Mouse (Mus musculus): ENCODE results near the gene Mdfic. TPM values are rescaled to one million over a fixed set of nuclear protein-coding genes. Genes with fewer than 3 reads are reported as not detected.

Gene Mdfic
- polyA plus RNA-seq, 1 experiment from 2014 or later = 1.9 TPM

DNA sequence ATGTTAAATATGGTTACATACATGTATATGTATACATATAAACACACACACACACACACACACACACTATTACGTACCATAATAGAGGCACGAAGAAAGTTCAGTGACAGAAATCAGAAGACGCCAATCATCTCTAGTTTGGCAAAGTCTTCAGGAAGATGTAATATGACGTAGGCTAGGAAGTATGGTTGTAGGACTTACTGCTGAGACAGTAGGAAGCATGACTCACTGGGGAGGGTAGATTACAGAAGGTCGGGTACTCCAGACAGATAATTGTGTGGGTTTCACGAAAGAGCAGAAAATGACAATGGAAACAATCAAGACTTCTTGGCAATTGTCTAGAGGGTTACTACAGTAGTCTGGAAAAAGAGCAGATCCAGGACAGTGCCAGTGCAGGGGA, 6.0 kb downstream of the Mdfic start:
- Histone ChIP-seq H3K36me3 (no peaks in the 10 kb centered on the region), H3K27ac (no peak overlapping the region), H3K9ac (no peak overlapping the region), H3K27me3 (peaks cover 2% of the 10 kb centered on the region), H3K4me3 (no peak overlapping the region), H3K4me2 (no peak overlapping the region), H3K9me3 (no peaks in the 10 kb centered on the region), H3K4me1 (replicated peaks) (peaks cover 4% of the 10 kb centered on the region)
- ATAC-seq (ENCODE audit: low FRiP score) = no peak
- WGBS = 88% methylated on average over 6 of the region's 6 CpGs

DNA sequence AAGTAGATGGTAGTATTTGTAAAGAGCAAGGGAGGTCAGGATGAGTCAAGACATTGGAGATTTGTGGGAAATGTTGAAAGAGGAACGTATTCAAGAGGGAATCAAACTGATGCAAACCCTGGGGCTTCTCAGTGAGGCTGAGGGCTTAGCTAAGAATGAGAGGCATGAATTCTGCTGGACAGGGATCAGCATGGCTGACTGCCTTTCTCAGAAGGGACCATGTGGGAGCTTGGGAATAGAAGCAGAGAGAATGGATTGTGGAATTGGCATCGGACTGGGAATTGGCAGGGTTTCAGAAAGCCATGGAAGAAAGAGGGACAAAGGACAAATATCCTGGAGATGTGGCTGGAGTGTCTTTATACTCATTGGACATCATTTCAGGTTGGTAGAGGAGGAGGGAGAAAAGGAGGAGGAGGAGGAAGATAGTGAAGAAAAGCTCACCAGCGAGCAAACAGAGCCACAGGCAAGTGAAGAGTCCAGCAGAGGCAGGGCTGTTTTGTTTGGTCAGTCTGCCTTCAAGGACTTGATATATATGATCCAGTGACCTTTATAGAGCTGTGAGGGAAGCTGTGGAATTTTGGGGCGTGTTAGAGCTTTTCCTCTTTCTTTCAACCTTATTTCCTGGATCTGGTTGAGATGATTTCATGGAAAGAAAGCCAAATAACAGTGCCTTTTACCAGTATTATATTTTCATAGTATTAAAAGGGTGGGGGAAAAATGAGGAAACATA, 7.4 kb downstream of the Mdfic start:
- WGBS = 79% methylated on average over 4 of the region's 4 CpGs
- ATAC-seq (ENCODE audit: low FRiP score) = no peak
- Histone ChIP-seq H3K4me2 (no peak overlapping the region), H3K9me3 (no peaks in the 10 kb centered on the region), H3K4me3 (no peak overlapping the region), H3K27me3 (no peaks in the 10 kb centered on the region), H3K27ac (no peak overlapping the region), H3K36me3 (no peaks in the 10 kb centered on the region), H3K4me1 (replicated peaks) (0 out of 2 replicates have a peak, but pooled peaks cover 2% of the 10 kb centered on the region), H3K9ac (no peak overlapping the region)

DNA sequence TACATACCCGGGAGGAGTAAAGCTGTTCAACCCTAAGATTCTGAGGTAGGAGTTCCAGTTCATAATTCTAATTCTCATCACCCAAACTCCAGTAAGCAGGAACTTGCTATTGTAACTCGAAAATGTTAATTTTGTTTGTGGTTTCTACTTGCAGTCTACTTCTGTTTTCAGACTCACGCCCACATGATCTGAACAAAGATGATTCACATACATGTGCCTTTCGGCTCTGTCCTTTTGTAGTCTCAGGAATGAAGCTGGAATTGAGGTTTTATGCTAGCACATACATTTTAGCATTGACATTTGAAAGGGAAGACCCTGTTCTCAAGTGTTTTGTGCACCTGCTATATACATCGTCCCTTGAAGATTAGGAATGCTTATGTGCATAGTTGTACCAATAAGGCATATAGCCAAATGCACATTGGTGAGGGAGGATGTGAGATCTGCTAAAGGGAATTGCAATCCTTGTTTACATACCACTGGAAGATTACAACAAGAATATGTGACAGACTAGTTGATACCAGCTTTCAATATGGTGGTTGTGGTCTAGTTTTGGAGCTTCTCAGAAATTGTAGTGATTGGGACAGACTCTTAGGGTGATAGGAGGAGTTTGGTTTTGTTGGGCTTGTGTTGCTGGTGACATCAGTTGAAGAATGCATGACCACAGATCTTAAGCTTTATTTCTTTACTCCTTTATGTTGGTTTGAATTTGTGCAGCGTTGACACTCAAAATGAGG, 8.6 kb downstream of the Mdfic start:
- no peak for ATAC-seq (ENCODE audit: low FRiP score)

DNA sequence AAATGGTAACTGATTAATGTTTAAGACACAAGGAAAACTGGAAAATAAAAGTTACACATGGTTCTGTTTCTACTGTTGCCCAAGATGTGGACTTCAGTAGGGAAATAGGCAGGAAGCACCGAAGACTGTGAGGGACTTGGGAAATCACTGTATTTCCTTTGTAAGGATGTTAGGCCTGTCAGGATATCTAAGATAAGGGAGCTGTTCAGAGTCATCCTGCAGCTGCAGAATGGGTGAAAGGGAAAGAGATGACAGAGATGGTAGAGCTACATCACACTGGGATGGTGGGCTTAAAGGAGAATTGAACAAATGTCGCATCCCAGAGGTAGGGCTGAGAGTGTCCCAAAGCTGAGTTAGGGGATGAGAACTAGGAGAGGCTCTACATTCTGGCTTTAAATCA, 9.8 kb downstream of the Mdfic start:
- H3K36me3 ChIP-seq = no peaks in the 10 kb centered on the region
- H3K27me3 ChIP-seq = no peaks in the 10 kb centered on the region
- no peak overlapping the region for H3K9ac ChIP-seq
- no peak overlapping the region for H3K4me3 ChIP-seq
- WGBS = 87% methylated on average over 2 of the region's 2 CpGs
- no peak overlapping the region for H3K4me2 ChIP-seq
- no peaks in the 10 kb centered on the region for H3K9me3 ChIP-seq
- H3K4me1 ChIP-seq (replicated peaks) = no peaks in the 10 kb centered on the region
- no peak for ATAC-seq (ENCODE audit: low FRiP score)
- H3K27ac ChIP-seq = no peak overlapping the region

More for the DNA sequence above, 8.6 kb downstream of the Mdfic start:
- 93% methylated on average over 6 of the region's 6 CpGs for WGBS
- Histone ChIP-seq H3K4me1 (replicated peaks) (0 out of 2 replicates have a peak, but pooled peaks cover 2% of the 10 kb centered on the region), H3K36me3 (no peaks in the 10 kb centered on the region), H3K4me3 (no peak overlapping the region), H3K9me3 (no peaks in the 10 kb centered on the region), H3K9ac (no peak overlapping the region), H3K4me2 (no peak overlapping the region), H3K27ac (no peak overlapping the region), H3K27me3 (no peaks in the 10 kb centered on the region)

DNA sequence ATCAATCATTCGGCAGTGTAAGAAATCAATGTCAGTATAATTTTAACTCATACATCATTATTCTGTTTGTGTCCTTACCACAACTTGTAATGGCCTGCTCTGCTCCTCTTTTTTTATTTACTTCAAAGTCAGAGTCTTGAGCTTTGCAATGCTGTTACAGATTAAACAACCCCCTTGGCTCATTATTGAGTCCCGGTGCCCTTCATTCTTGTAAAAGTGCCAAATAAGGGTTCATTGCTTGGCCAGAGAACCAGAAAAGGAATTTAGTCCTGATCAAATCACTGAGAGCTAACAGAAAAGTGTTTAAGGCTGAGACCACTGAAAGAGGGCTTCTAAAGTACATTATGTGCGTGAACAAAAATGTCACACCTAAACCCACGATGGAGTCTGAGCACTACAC, 10.2 kb downstream of the Mdfic start:
- WGBS = 78% methylated on average over 4 of the region's 4 CpGs
- H3K9ac ChIP-seq = no peak overlapping the region
- no peak overlapping the region for H3K4me3 ChIP-seq
- H3K36me3 ChIP-seq = no peaks in the 10 kb centered on the region
- no peak overlapping the region for H3K4me2 ChIP-seq
- ATAC-seq (ENCODE audit: low FRiP score) = no peak
- H3K27ac ChIP-seq = no peak overlapping the region
- no peaks in the 10 kb centered on the region for H3K27me3 ChIP-seq
- no peaks in the 10 kb centered on the region for H3K9me3 ChIP-seq
- no peaks in the 10 kb centered on the region for H3K4me1 ChIP-seq (replicated peaks)

DNA sequence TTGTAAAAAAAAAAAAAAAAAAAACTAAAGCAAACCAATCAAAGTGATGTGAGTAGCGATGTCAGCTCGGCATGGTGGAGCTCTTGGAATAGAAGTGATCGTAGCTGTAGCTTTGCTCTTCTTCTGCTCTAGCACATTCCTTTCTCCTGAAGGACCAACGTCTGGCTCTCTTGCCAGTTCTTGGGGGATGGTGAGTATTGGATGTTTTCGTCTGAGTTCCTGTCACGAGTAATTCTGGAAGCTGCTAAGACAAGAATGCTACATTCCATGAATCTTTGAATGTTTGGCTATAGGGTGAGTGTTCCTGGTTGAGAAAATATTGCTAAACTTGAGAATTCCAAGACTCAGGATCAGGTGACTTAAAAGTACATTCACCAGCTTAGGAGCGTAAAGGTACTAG, 11.0 kb downstream of the Mdfic start:
- WGBS = 80% methylated on average over 7 of the region's 7 CpGs
- Histone ChIP-seq H3K36me3 (no peaks in the 10 kb centered on the region), H3K4me2 (no peak overlapping the region), H3K4me1 (replicated peaks) (no peaks in the 10 kb centered on the region), H3K9ac (no peak overlapping the region), H3K4me3 (no peak overlapping the region), H3K27ac (no peak overlapping the region), H3K27me3 (no peaks in the 10 kb centered on the region), H3K9me3 (no peaks in the 10 kb centered on the region)
- no peak for ATAC-seq (ENCODE audit: low FRiP score)

DNA sequence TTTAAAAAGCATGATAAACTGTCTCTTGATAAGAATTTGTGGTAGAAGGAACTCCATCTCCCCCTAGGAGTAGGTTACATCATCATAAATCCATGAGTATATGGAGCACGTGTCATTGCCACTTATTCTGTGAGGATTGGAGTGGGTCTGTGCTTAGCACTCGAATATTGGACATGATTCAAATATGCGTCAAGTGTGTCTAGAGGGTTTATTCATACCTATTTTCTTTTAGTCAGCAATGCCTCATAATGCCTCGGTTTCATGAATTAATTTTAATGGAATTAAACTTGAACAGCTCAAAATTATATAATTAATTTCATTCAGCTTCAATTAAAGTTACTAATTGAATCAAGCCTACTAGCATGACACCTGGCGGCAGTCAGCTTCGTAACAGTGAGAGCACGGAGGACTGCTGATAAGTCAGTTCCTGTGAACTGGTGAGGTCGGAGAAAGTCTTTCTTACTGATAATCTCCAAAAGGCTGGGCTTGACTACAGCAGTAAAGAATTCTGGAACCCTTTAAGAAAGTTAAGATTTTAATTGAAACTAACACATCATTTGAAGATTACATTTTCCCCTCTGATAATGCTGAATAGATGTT, 17.0 kb downstream of the Mdfic start:
- ATAC-seq (ENCODE audit: low FRiP score) = no peak
- Histone ChIP-seq H3K9ac (no peak overlapping the region), H3K4me2 (no peak overlapping the region), H3K27ac (no peak overlapping the region), H3K4me1 (replicated peaks) (no peaks in the 10 kb centered on the region), H3K4me3 (no peak overlapping the region), H3K36me3 (no peaks in the 10 kb centered on the region), H3K9me3 (no peaks in the 10 kb centered on the region), H3K27me3 (no peaks in the 10 kb centered on the region)
- 84% methylated on average over 8 of the region's 8 CpGs for WGBS

DNA sequence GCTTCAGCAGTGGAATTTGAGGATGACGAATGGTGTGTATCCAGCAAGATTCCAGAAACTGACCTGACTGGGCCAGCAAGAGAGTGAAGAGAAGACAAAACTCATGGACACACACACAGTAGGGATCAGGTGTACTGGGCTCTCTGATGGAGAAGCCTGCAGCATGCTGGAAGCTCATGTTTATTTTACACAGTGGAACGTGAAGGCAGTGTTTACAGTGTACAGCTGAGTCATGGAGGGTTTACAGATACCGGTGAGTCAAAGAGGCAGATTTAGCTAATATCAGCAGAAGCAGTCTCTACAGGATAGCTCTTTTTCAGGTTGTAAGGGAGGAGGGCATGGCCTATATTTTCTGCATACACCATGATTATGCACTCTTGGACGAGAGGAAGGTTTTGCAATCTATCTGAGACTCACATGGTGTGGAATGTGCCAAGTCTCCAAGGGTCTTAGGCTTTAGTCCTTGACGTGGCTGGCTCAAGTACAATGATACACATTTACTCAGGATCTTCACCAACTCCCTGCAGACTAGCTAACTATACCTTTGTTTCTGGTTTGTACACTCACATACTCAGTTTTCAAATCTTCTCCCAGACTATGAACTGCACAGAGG, 18.0 kb downstream of the Mdfic start:
- no peak overlapping the region for H3K27ac ChIP-seq
- no peak overlapping the region for H3K4me3 ChIP-seq
- no peak for ATAC-seq (ENCODE audit: low FRiP score)
- H3K9ac ChIP-seq = no peak overlapping the region
- no peaks in the 10 kb centered on the region for H3K4me1 ChIP-seq (replicated peaks)
- H3K4me2 ChIP-seq = no peak overlapping the region
- WGBS = 81% methylated on average over 5 of the region's 5 CpGs
- H3K36me3 ChIP-seq = no peaks in the 10 kb centered on the region
- no peaks in the 10 kb centered on the region for H3K27me3 ChIP-seq
- H3K9me3 ChIP-seq = no peaks in the 10 kb centered on the region

DNA sequence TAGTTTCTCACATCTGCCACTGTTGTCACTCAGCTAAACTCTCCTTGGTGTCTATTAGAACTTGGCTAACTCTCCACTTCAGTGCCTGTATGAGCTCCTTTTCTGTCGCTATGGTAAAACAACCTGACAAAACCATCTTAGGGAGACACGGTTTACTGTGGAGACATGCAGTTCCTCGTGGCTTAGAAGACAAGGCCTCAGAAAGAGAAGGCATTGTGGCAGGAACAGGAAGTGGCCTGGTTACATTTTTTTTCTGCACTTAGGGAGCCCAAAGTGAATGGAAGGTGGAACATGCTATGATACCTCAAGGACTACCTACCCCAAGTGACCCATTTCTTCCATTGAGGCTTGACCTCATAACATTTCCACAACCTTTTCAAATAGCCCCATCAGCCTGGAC, 18.7 kb downstream of the Mdfic start:
- H3K4me3 ChIP-seq = no peak overlapping the region
- no peaks in the 10 kb centered on the region for H3K4me1 ChIP-seq (replicated peaks)
- H3K27me3 ChIP-seq = no peaks in the 10 kb centered on the region
- WGBS = 77% methylated on average over 3 of the region's 3 CpGs
- H3K4me2 ChIP-seq = no peak overlapping the region
- no peak for ATAC-seq (ENCODE audit: low FRiP score)
- H3K36me3 ChIP-seq = no peaks in the 10 kb centered on the region
- H3K9me3 ChIP-seq = no peaks in the 10 kb centered on the region
- no peak overlapping the region for H3K9ac ChIP-seq
- no peak overlapping the region for H3K27ac ChIP-seq

DNA sequence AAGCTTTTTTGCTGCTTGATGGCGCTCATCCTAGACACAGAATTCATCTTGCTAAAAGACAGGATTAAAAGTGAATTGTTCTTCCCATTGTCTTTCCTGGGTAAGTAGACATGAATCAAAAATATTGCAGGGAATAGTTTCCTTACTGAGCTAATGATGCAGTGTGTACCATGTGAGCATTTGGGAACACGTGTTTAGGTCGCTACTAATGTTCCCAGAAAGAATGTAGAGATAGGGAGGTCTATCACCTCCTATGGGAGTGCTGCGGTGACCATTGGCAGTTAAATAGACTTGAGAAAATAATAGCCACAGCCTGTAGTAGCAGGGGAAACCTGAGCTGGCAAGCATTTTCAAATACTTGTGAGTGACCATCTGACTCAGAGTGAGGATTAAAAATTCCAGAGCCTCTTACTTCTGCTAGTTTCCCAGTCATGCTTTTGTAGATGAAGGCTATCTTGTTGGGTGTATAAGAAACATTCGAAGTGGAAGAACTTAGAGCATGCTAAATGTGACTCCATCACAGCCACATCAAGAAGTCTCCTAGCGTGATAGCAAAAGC, 22.2 kb downstream of the Mdfic start:
- no peak for ATAC-seq (ENCODE audit: low FRiP score)
- Histone ChIP-seq H3K4me2 (no peak overlapping the region), H3K4me1 (replicated peaks) (no peaks in the 10 kb centered on the region), H3K27ac (no peak overlapping the region), H3K9ac (no peak overlapping the region), H3K4me3 (no peak overlapping the region), H3K36me3 (no peaks in the 10 kb centered on the region), H3K9me3 (no peaks in the 10 kb centered on the region), H3K27me3 (no peaks in the 10 kb centered on the region)
- WGBS = 87% methylated on average over 6 of the region's 6 CpGs

DNA sequence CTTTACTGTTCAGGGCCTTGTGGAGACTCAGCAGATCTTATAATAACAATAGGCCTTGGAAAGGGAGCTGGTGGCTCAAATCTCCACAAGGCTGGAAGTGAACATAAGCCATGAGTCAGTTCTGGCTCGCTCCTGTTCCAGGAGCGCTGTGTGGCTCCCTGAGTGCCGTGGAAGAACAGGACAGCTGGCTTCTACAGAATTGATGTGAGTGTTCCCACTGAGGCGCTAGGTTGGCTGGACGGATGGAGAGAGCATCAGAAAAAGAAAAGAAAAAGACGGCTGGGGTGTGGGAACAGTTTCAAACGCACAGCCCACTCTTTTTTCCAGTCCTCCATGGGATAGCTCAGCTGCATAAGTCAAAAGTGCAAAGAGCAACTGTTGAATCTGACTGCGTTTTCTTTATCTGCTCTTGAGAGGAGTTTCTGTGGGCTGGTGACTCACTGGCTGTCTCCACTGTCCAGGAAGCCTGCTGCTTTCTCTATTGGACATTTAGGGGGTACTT, 22.9 kb downstream of the Mdfic start:
- Histone ChIP-seq H3K36me3 (no peaks in the 10 kb centered on the region), H3K9ac (no peak overlapping the region), H3K27ac (no peak overlapping the region), H3K9me3 (no peaks in the 10 kb centered on the region), H3K4me2 (no peak overlapping the region), H3K4me1 (replicated peaks) (no peaks in the 10 kb centered on the region), H3K4me3 (no peak overlapping the region), H3K27me3 (no peaks in the 10 kb centered on the region)
- WGBS = 70% methylated on average over 8 of the region's 8 CpGs
- no peak for ATAC-seq (ENCODE audit: low FRiP score)

DNA sequence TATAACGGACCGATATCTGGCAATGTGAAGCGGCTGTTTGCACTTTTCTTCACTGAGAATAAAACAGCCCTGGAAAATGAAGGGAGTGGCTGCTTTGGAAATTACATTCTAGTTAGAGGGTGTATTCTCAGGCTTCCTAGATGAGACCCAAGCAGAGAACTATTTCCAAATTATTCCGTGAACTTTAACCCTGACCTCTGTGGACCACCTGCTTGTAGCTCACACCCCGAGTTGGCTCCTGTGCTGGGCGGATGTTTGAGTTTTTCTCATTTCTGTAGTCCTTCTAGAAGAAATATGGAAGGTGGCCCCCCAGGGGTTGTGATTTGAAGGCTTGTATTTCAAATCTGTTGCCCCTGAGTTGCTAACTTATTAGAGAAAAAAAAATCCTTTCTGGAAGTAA, 23.3 kb downstream of the Mdfic start:
- ATAC-seq (ENCODE audit: low FRiP score) = no peak
- no peak overlapping the region for H3K4me3 ChIP-seq
- H3K27ac ChIP-seq = no peak overlapping the region
- no peaks in the 10 kb centered on the region for H3K27me3 ChIP-seq
- WGBS = 79% methylated on average over 6 of the region's 6 CpGs
- no peaks in the 10 kb centered on the region for H3K9me3 ChIP-seq
- no peaks in the 10 kb centered on the region for H3K36me3 ChIP-seq
- no peak overlapping the region for H3K9ac ChIP-seq
- H3K4me2 ChIP-seq = no peak overlapping the region
- no peaks in the 10 kb centered on the region for H3K4me1 ChIP-seq (replicated peaks)
